Mouse (Mus musculus): ENCODE data around the gene Cttnbp2nl. TPM values are rescaled to one million over a fixed set of nuclear protein-coding genes. Genes with fewer than 3 reads are reported as not detected.

Gene Cttnbp2nl
- total RNA-seq (2021) = 10 to 100 TPM; 30.2 to 31.3 TPM
- long read RNA-seq, experiment 1, full-length matches to known transcripts = 15 of 32 reads
- long read RNA-seq, experiment 1, partial matches to known transcripts = 6 of 32 reads
- long read RNA-seq, experiment 1, other reads (novel, unspliced or antisense) = 11 of 32 reads
- long read RNA-seq, experiment 2, full-length matches to known transcripts = 11 of 15 reads
- long read RNA-seq, experiment 2, partial matches to known transcripts = 1 of 15 reads
- long read RNA-seq, experiment 2, other reads (novel, unspliced or antisense) = 3 of 15 reads

DNA sequence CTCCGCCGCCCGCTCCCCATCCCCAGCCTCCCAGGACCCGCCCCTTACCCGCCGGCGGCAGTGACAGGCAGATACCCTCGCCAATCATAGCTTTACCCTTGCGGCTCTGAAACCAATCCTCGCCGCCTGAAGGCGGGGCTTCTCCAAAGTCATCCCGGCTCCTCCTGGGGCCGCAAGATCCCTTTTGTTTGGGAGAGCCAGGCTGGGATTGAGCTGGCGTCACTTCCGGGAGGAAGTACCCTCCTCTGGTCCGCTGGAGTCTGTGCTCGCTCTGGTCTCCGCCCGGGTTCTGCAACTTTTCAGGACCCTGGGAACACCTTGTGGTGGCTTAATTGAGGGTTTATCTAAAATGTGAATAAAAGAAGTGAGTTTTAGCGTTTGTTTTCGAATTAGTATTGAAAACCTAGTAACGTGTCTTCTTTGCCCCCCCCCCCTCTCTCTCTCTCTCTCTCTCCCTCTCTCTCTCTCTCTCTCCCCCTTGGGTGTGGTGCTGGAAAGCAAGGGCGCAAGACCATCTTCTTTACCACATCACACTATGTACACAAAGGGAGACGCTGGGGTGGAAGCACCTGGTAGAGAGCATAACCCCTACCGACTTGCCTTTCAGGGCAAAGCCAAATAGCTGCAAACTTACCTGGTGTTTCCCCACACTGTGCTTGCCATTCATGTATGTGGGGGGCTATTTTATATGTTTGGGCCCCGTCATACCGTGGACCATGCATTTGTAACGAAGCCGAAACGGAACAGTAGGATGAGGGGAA, at the start of gene Cttnbp2nl:
Gene Cttnbp2nl (minus strand): TSS at position 210 of the 761 bp plus-strand sequence.
- intact Hi-C loops (cut with DNase I) = loop anchor here (10.0 kb wide), 2 partner anchors 338 to 538 kb away; partner anchors contain the start of gene Lrig2
- peak; percentile 99 for DNase-seq

DNA sequence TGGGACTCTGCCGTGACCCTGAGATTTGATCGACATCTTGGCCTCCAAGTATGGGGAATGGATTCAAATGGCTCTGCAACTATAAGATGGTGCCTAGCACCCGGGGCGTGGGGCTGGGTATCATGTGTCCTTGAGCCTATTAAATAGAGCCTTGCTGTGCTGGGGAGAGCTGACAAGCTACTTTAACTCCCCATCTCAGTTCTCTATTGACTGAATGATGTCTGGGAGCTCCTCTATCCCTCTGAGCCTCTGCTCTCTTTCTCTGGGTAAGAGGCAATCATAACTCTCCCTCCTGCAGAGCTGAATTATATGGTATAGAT, 47.3 kb upstream of the Cttnbp2nl start:
- no peak for DNase-seq
- intact Hi-C loops (cut with DNase I) = no loop called here

DNA sequence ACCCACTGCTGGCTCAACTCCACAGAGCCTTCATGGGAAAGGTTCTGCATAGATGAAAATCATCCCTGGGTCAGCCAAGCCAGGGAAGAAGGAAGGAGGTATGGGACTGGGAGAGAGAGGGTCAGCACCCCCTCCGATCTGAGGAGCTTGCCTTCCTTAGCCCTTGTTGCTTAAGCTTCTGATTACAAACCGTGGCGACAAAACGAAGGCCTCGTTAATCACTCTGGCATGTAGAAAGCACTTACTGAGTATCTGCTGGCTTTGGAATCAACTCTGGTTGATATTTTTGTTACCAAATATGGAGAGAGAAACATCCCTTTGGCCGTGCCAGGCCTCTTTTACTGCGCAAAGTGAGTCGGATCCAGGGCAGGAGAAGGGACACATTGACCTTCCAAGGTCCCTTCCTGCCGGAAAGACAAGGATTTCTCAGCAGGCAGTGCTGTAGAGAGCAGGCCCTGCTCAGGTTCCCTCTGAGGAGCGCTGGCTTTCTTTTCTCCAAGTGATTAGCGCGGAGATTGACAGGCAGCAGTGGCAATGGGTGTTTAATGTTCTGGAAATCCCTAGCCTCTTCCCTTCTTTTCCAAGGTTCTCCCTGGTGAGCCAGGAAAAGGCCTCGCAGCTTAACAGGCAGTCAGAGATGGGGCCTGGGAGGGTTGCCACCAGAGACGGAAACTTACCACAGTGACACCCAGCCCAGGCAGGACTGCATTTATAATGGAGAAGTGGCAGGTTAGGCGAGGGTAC, 46.8 kb upstream of the Cttnbp2nl start:
- intact Hi-C loops (cut with DNase I) = loop anchor here (5.0 kb wide), 1 partner anchor 68 kb away; no protein-coding TSS in a partner anchor
- no peak for DNase-seq

DNA sequence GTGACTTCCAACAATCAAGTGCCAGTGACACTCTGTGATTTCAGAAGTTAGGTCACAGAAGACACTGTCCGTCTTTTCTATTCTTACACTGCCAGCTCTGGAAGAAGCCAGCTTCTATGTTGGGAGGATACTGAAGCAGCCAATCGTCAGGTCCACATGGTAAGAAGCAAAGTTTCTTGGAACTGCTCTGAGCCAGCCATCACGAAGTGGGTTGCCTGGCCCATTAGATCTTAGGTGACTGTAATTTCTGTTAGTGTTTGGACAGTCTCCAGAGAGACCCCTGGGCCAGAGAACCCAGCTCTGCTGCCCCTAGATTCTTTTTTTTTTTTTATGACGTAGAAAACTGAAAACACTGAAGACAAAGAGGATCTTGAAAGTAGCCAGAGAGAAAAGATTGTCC, 44.6 kb upstream of the Cttnbp2nl start:
- no peak for DNase-seq

DNA sequence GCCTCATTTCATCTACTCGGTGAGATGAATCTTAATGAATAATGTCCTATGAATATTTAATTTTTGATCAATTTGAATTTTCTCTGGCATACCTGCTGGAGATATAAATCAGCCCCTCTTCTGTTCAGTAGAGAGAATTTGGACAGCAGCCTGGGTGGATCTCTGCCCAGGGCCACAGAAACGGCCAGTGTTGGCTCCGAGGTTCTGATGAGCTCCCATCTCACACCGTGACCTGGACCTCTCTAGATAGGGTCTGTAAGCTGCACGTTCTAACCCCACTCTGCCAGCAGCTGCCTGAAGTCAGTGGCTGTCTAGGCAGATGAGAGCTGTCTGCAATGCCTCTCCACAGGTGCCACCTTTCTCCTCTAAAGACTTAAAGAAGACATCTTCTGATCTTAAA, 42.1 kb upstream of the Cttnbp2nl start:
- DNase-seq = no peak
- intact Hi-C loops (cut with DNase I) = loop anchor here (5.0 kb wide), 1 partner anchor 72 kb away; no protein-coding TSS in a partner anchor

More for the DNA sequence above, 44.6 kb upstream of the Cttnbp2nl start:
- intact Hi-C loops (cut with DNase I) = loop anchor here (5.0 kb wide), 1 partner anchor 70 kb away; no protein-coding TSS in a partner anchor

DNA sequence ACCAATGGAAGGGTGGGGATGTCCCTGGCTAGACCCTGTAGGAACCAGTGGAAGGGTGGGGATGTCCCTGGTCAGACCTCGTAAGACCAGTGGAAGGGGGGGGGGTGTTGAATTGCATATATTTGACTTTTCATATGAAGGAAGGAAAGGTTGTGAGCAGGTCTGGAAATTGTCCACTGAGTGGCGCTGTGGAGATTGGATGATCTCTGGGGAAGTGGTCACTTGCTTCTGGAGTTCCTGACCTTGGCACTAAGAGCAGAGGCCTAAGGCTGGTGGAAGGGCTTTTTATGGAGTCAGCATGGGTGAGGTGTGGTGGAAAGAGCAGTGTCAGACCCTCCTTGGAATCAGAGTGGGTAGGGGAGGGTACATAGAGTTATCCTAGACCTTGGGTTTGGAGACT, 41.5 kb upstream of the Cttnbp2nl start:
- intact Hi-C loops (cut with DNase I) = no loop called here
- no peak for DNase-seq

DNA sequence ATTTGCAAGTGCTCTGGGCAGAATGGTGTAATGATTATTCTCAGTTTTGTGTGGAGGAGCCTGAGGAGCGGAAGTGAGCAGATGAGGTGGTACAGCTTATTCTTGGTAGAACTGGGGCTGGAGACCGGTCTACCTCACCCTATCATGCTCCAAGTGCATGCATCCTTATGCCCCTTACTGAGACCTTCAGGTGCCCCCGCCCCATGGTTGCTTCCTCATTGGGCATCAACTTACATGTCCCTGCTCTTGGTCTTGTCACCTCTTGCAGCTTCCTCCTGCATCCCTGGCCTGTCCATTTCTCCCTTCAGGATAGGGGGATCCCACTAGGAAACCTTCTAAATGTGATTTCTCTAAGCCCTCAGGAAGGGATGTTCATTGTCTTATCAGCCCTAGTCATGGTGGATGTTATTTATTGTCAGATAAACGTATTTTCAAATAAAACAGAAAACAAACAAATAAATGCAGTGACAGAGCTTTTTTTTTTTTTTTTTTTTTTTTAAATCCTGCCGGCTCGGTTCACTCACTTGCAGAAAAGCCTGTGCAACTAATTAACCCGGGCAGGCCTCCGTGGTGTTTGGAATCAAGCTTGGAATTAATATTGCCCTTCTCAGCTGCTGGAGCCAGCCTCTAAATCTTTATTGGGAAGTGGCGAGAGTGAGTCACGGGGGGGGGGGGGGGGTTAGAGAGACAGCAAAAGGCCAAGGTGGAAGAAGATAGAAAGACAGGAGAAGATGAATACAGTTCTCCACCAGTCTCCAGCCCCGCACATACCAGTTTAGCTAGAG, 40.0 kb upstream of the Cttnbp2nl start:
- no peak for DNase-seq
- intact Hi-C loops (cut with DNase I) = no loop called here

DNA sequence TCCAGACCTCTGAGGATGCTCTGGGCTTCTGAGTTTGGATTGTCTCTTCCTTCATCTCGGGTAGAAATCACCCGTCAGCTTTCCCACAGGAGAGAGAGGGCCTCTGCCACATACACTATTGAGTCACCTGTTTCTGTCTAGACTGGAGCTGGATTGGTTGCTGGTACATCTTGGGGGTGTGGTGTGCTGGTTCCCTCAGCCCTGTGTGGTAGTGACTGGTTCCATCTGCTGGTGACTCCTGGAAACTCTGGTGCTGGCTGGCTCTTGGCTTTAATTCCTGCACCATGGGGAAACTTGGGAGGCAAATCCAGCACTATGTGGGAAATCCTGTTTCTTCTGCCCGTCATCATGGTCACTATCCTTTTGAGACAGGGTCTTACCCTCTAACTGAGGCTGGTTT, 38.0 kb upstream of the Cttnbp2nl start:
- peak; percentile 42 to 66 for DNase-seq
- intact Hi-C loops (cut with DNase I) = no loop called here

DNA sequence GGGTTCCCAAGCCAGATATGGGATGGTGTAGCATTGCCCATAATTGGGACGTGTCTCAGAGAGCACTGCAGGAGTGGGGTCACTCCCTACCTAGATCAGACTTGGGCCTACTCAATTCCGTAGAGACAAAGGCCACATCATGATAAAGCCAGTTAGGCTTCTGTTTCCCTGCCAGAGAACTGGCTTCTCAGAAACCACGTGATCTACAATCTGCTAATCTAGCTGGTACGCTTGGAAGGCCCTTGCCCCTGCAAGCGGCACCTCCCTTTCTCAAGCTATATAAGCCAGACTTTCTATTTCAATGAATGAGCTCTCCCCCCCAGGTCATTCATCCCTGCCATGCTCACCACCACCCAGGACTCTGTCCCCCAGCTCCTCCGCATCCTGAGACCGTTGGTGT, 37.2 kb upstream of the Cttnbp2nl start:
- no peak for DNase-seq
- intact Hi-C loops (cut with DNase I) = no loop called here

DNA sequence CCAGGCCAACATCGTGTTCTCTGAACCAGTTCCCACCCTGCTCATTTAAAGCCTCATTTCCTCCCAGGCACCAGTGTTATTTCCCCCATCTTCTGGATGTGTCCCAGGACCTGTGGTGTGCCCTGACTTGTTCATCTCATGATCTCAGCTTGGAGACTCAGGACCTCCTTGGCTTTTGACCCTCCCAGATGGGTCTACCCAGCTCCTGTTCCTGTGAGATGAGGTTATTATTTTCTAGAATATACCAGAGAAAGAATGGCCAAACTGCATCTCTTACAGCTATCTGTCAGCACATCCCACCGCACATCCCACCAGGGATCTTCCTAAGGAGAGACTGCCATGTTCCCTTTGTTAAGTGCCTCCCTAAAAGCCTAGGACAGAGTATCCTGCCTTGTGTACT, 35.7 kb upstream of the Cttnbp2nl start:
- DNase-seq = no peak
- intact Hi-C loops (cut with DNase I) = no loop called here

DNA sequence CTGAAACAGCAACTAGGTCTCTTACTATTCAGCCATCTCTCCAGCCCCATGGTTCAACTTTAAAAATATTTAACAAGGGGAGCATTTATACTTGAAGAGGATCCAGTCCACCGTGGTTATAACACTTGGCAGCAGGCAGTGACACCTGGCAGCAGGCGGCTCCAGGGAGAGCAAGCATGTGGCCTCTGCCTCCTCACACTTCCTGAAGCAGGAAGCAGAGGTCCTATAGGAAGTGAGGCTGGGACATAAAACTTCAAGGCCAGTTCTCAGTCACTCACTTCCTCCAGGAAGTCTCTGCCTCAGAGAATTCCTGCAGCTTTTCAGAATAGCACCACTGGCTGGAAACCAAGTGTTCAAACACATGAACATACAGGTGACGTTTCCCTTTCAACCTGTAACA, 34.4 kb upstream of the Cttnbp2nl start:
- peak in 1 of 2 experiments; percentile 18 for DNase-seq
- intact Hi-C loops (cut with DNase I) = no loop called here

DNA sequence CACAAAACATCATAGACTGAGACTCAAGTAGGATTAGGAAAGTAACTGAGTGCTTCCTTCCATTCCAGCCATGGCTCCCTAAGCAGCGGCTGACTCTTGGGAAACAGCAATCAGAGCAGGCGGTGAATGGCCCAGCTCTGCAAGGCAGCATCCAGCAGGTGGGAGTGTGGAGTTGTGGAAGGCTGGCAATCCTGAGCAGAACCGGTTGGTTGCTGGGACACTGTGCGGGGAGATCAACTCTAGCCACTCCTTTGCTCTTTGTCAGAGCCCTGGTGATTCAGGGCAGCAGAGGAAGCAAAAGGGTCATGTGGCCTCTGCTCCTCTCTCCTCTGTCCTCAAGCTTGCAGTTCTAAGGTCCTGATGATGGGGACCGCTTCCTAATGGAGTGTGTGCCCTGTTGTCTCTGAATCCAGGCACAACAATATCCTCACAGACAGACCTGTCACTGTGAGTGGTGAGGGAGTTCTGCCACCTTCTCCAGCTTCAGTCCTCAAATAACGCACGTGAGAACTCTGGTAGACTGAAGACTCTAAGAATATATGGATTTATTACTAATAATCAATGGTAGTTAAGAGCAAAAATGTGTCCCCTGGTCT, 25.4 kb upstream of the Cttnbp2nl start:
- intact Hi-C loops (cut with DNase I) = loop anchor here (1.0 kb wide), 1 partner anchor 87 kb away; no protein-coding TSS in a partner anchor
- peak; percentile 74 to 82 for DNase-seq

DNA sequence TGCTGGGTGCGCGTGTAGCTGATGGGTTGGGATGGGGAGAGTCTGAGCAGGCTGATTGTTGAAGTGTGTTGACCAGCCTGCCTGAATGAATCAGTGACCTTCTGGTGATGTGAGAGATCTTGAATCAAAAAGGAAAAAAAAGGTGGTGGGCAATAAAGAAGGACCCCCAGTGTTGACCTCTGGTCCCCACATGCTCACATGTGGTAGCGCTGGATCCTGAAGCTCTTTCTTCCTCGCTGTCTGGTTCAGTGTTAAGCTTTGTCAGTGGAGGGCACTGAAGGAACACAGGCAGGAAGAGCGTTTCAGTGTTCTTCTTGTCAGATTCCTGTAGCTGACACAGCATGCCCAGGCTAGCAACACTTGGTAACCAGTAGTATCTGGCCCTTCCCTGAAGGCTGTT, 22.9 kb upstream of the Cttnbp2nl start:
- intact Hi-C loops (cut with DNase I) = no loop called here
- no peak for DNase-seq

DNA sequence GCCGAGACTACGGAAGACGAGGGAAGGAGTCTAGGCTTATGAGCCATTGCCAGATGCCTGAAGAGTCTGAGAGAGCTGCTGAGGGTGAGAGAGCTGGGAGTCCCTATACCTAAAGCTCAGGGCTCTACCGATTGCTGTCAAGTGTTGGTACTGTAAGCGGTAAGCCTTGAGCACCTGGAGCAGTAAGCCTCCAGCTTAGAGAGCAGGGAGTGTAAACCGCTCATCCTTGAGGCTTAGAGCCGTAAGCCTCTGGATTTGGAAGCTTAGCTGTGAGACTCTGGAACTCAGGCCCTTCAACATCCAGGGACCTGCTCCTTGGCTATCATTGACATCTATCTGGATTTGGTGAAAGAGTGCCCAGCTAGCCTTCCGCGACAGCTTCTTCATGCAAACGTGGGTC, 19.6 kb upstream of the Cttnbp2nl start:
- DNase-seq = no peak
- intact Hi-C loops (cut with DNase I) = no loop called here

DNA sequence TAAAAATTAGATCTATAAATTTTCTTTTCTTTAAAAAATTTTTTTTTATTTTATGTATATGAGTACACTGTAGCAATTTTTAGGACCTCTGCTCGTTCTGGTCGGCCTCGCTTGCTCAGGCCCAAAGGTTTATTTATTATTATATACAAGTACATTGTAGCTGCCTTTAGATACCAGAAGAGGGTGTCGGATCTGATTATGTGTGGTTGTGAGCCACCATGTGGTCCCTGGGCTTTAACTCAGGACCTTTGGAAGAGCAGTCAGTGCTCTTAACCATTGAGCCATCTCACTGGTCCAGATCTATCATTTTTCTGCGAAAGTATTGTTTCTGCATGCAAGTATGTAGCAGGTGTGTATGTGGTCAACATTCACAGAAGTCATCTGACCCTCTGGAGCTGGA, 18.3 kb upstream of the Cttnbp2nl start:
- no peak for DNase-seq
- intact Hi-C loops (cut with DNase I) = no loop called here

DNA sequence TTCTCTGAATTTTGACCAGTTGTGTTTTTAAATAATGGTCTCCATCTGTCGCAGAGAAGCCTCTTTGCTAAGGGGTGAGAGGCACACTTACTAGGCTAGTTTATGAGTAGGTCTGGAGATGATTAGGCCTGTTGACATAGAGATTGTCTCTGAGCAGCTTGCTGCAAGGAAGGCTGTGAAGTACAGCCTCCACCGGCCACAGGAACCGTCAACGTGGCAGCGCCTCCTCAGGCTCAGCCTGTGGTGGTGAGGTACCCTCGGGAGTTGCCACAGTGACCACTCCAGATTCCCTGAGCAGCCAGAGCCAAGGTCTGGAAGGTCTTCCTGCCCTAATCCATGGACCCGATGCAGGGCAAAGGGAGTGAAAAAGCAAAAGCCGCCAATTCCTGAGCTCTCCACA, 17.6 kb upstream of the Cttnbp2nl start:
- intact Hi-C loops (cut with DNase I) = no loop called here
- no peak for DNase-seq

DNA sequence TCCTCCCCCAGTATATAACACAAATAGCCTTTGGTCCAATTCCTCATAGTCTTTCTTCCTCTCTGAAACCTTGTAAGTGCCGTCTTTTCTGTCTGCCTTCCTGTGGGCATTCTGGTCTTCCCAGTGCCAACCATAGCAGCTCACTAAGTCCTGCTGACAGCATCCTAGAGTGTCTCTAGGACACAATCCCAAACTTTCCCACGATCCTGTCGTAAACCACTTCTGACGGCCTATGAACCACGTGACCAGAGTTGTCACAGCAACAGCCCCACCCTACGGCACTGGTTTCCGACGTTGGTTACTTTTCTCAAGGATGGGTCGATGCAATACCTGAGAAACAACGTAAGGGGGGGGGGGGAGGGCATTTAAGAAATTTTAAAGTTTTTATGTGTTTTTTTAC, 13.6 kb upstream of the Cttnbp2nl start, which contains the start of gene 4930564D02Rik:
Gene 4930564D02Rik (plus strand): TSS at position 301 of the 400 bp plus-strand sequence.
- intact Hi-C loops (cut with DNase I) = no loop called here
- DNase-seq = no peak

DNA sequence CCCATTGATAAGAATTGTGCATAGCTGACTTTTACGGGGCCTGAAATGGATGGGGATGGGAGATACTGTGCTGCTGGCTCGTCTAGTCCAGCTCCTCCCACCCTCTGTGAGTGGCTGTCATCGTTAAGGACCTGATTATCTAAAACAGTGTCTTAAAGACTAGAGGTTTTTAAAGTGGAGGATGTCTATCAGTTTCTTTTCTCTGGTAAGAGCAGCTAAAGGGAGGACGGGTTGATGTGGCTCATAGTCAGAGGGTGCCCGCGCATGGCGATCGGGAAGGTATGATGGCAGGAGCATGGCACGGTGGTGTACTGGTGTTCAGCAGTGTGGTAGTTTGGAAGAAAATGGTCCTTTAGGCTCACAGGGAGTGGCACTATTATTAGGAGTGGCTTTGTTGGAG, 9.7 kb upstream of the Cttnbp2nl start:
- intact Hi-C loops (cut with DNase I) = loop anchor here (5.0 kb wide), 1 partner anchor 290 kb away; no protein-coding TSS in a partner anchor
- DNase-seq = no peak

DNA sequence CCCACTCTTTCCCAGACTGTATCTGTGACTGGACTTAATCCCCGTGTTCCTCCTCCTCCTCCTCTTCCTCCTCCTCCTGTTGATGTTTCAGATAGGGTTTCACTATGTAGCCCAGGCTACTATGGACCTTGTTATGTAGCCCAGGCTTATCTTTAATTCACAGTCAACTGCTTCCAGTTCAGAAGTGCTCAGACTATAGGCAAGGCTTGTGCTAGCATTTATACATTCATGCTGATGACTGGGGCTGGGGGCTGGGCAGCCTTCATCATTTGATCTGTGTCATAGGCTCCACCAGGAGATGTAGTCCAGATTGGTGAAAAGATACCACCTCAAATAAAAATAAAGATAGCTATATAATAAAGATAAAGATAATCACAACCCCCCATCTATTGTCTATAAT, 9.0 kb upstream of the Cttnbp2nl start:
- intact Hi-C loops (cut with DNase I) = loop anchor here (5.0 kb wide), 1 partner anchor 290 kb away; no protein-coding TSS in a partner anchor
- DNase-seq = no peak

DNA sequence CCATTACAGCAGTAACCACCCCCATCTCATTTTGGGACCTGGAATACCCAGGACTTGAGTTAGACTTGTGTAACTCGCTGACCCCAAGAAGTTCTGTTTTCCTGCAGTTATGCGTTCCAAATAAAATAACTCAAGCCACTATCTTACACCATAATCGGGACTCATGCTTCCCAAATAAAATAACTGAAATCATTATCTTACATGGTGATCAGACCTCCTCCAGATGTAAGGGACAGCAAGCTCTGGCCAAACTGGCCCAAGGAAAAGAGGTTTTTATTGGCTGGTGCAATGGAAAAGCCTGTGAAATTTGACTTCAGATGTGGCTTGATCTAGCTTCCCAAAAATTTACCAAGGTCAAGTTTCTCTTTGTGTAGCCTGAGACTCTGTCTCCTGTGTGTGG, 8.6 kb upstream of the Cttnbp2nl start:
- no peak for DNase-seq
- intact Hi-C loops (cut with DNase I) = loop anchor here (5.0 kb wide), 1 partner anchor 289 kb away; no protein-coding TSS in a partner anchor

Measured in heart, postnatal 14 days (tissue).